Mouse (Mus musculus): ENCODE data around the gene Rps11. TPM values are rescaled to one million over a fixed set of nuclear protein-coding genes. Genes with fewer than 3 reads are reported as not detected.
"Not testable (repeated sequence)": the region's sequence is repeated elsewhere in the genome, so short reads cannot be mapped to it uniquely, and the experiment has no call there.

Rps11 gene
- polyA plus RNA-seq, 1 experiment = 221 TPM

GRCm38 (mm10) chr7:45104941-45105340 is 19.3 kb downstream of the Rps11 start:
- WGBS = 71% methylated on average over 5 of the region's 5 CpGs
- Histone ChIP-seq H3K4me3 (replicated peaks; ENCODE audit: extremely low read depth, low read depth, low read length) (no peak overlapping the region), H3K4me1 (ENCODE audit: control insufficient read depth, insufficient read depth, low read length) (peaks cover 7% of the 10 kb centered on the region)
- no peak for TF ChIP-seq POLR2A (IDR thresholded peaks at IDR 0.05; ENCODE audit: borderline replicate concordance, extremely low read depth, low read depth, low read length)
- TF ChIP-seq CTCF (IDR thresholded peaks at IDR 0.05; ENCODE audit: insufficient read depth, low read length) = no peak
- no peak for DNase-seq

- peak; percentile 85; the same call in 1 of the 2 replicates for TF ChIP-seq POLR2A (IDR thresholded peaks at IDR 0.05; ENCODE audit: borderline replicate concordance, extremely low read depth, low read depth, low read length)
- no peak for TF ChIP-seq CTCF (IDR thresholded peaks at IDR 0.05; ENCODE audit: insufficient read depth, low read length)
- peak within 1 kb of the TSS; percentile 70 for H3K4me3 ChIP-seq (replicated peaks; ENCODE audit: extremely low read depth, low read depth, low read length)
- peaks cover 7% of the 10 kb centered on the region for H3K4me1 ChIP-seq (ENCODE audit: control insufficient read depth, insufficient read depth, low read length)
- DNase-seq = peak; percentile 93
- 7% methylated on average over 7 of the region's 7 CpGs for WGBS
Measured at GRCm38 (mm10) chr7:45103652-45104180, 20.5 kb downstream of the Rps11 start, which contains the start of gene Fcgrt. Gene Fcgrt, minus strand, starts transcription at chr7:45103851.

GRCm38 (mm10) chr7:45102940-45103585 is 21.2 kb downstream of the Rps11 start:
- peak overlapping the region; percentile 70 for H3K4me3 ChIP-seq (replicated peaks; ENCODE audit: extremely low read depth, low read depth, low read length)
- DNase-seq = no peak
- TF ChIP-seq POLR2A (IDR thresholded peaks at IDR 0.05; ENCODE audit: borderline replicate concordance, extremely low read depth, low read depth, low read length) = peak; percentile 26; the same call in 1 of the 2 replicates
- no peak for TF ChIP-seq CTCF (IDR thresholded peaks at IDR 0.05; ENCODE audit: insufficient read depth, low read length)
- WGBS = 43% methylated on average over 9 of the region's 9 CpGs
- H3K4me1 ChIP-seq (ENCODE audit: control insufficient read depth, insufficient read depth, low read length) = peaks cover 7% of the 10 kb centered on the region

- Histone ChIP-seq H3K4me3 (replicated peaks; ENCODE audit: extremely low read depth, low read depth, low read length) (peak overlapping the region; percentile 57), H3K4me1 (ENCODE audit: control insufficient read depth, insufficient read depth, low read length) (peaks cover 7% of the 10 kb centered on the region)
- no peak for DNase-seq
- 53% methylated on average over 11 of the region's 11 CpGs for WGBS
- TF ChIP-seq POLR2A (IDR thresholded peaks at IDR 0.05; ENCODE audit: borderline replicate concordance, extremely low read depth, low read depth, low read length) (no peak), CTCF (IDR thresholded peaks at IDR 0.05; ENCODE audit: insufficient read depth, low read length) (no peak)
Measured at GRCm38 (mm10) chr7:45102441-45102840, 21.8 kb downstream of the Rps11 start.

- H3K4me1 ChIP-seq (ENCODE audit: control insufficient read depth, insufficient read depth, low read length) = peaks cover 7% of the 10 kb centered on the region
- WGBS = 87% methylated on average over 6 of the region's 6 CpGs
- TF ChIP-seq POLR2A (IDR thresholded peaks at IDR 0.05; ENCODE audit: borderline replicate concordance, extremely low read depth, low read depth, low read length) (no peak), CTCF (IDR thresholded peaks at IDR 0.05; ENCODE audit: insufficient read depth, low read length) (no peak)
- H3K4me3 ChIP-seq (replicated peaks; ENCODE audit: extremely low read depth, low read depth, low read length) = no peak overlapping the region
- DNase-seq = no peak
Measured at GRCm38 (mm10) chr7:45100046-45100445, 24.2 kb downstream of the Rps11 start.

- DNase-seq = no peak
- WGBS = 84% methylated on average over 8 of the region's 8 CpGs
- Histone ChIP-seq H3K4me1 (ENCODE audit: control insufficient read depth, insufficient read depth, low read length) (peaks cover 3% of the 10 kb centered on the region), H3K4me3 (replicated peaks; ENCODE audit: extremely low read depth, low read depth, low read length) (no peak overlapping the region)
- TF ChIP-seq CTCF (IDR thresholded peaks at IDR 0.05; ENCODE audit: insufficient read depth, low read length) (peak; percentile 33), POLR2A (IDR thresholded peaks at IDR 0.05; ENCODE audit: borderline replicate concordance, extremely low read depth, low read depth, low read length) (no peak)
Measured at GRCm38 (mm10) chr7:45098541-45099240, 25.5 kb downstream of the Rps11 start.

DNA sequence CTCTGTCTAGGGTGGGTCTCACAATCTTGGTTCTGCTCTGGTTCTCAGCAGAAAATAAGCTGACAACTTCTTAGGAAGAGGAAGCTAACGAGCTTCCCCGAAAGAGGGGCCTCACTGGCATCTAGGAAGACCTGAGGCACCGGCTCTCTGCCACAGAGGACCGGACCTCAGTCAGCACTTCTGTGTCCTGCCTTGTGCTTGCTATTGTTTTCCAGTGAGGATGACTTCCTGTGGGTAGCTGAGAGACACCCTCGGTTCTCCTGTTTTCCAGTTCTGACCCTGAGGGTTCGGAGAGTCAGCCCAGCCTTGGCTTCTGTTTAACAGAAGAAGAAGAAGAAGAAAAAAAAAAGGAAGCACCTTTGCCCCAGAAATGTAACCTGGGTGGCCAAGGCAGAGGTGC is 26.8 kb downstream of the Rps11 start:
- DNase-seq = no peak
- TF ChIP-seq CTCF (IDR thresholded peaks at IDR 0.05; ENCODE audit: insufficient read depth, low read length) = no peak
- no peak for TF ChIP-seq POLR2A (IDR thresholded peaks at IDR 0.05; ENCODE audit: borderline replicate concordance, extremely low read depth, low read depth, low read length)
- WGBS = 38% methylated on average over 6 of the region's 6 CpGs

DNA sequence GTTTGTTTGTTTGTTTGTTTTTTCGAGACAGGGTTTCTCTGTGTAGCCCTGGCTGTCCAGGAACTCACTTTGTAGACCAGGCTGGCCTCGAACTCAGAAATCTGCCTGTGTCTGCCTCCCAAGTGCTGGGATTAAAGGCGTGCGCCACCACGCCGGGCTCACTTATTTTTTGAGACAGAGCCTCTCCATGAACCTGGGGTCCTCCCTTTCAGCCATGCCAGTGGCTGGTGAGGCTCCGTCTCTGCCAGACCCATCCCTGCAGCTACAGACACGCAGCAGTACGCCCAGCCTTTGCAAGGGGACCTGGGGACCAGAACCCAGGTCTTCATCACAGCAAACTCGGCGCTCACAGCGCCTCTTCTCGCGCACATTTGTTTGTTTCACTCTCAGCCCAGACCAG is 28.3 kb downstream of the Rps11 start:
- H3K4me3 ChIP-seq (replicated peaks; ENCODE audit: extremely low read depth, low read depth, low read length); DNase-seq; H3K4me1 ChIP-seq (ENCODE audit: control insufficient read depth, insufficient read depth, low read length): not testable (repeated sequence)
- WGBS = 94% methylated on average over 14 of the region's 14 CpGs

More for the DNA sequence above, 26.8 kb downstream of the Rps11 start:
- Histone ChIP-seq H3K4me1 (ENCODE audit: control insufficient read depth, insufficient read depth, low read length) (no peaks in the 10 kb centered on the region), H3K4me3 (replicated peaks; ENCODE audit: extremely low read depth, low read depth, low read length) (no peak overlapping the region)

- Histone ChIP-seq H3K4me3 (replicated peaks; ENCODE audit: extremely low read depth, low read depth, low read length) (no peak overlapping the region), H3K4me1 (ENCODE audit: control insufficient read depth, insufficient read depth, low read length) (peaks cover 2% of the 10 kb centered on the region; the same call in 1 of the 2 replicates)
- TF ChIP-seq POLR2A (IDR thresholded peaks at IDR 0.05; ENCODE audit: borderline replicate concordance, extremely low read depth, low read depth, low read length) (no peak), CTCF (IDR thresholded peaks at IDR 0.05; ENCODE audit: insufficient read depth, low read length) (no peak)
- WGBS = 72% methylated on average over 6 of the region's 6 CpGs
- no peak for DNase-seq
Measured at GRCm38 (mm10) chr7:45095367-45095766, 28.9 kb downstream of the Rps11 start.
